Mouse (Mus musculus) midbrain, embryonic 16.5 days (tissue): ENCODE measurements around the gene Kcnd3. TPM values are rescaled to one million over a fixed set of nuclear protein-coding genes. Genes with fewer than 3 reads are reported as not detected.

Experiments used
- polyA plus RNA-seq: library from polyadenylated mRNA; unstranded; fragments of >200 nt; fragmentation: Nextera tagmentation; extraction: Ambion mirVana; gene quantifications from 2 replicates; pipeline ENCODE4 v1.2.1, GENCODE M21; 2015

Kcnd3 gene
- polyA plus RNA-seq, 1 experiment from 2014 or later = 11.6 TPM

Other genes starting within 250 kb of the Kcnd3 start
- gene Ddx20, start 235.2 kb downstream of the Kcnd3 start, polyA plus RNA-seq = 24.6 and 27.1 TPM in 2 replicates